Mouse (Mus musculus) testis, adult 2 months (tissue): ENCODE results near the gene Lhpp. TPM values are rescaled to one million over a fixed set of nuclear protein-coding genes. Genes with fewer than 3 reads are reported as not detected.

Source experiments
- H3K27ac ChIP-seq: fragments of 200-500 bp; 2 replicates; pipeline ENCODE4 v1.5.1; 2012; ENCODE audit warnings: low read depth, low read length; ENCODE audit not compliant: control insufficient read depth, insufficient read depth
- H3K27me3 ChIP-seq: fragments of 200-500 bp; 2 replicates; pipeline ENCODE4 v1.6.1; 2012; ENCODE audit warnings: mild to moderate bottlenecking, low read length, moderate library complexity; ENCODE audit not compliant: control insufficient read depth, insufficient read depth
- H3K36me3 ChIP-seq: fragments of 200-500 bp; 2 replicates; pipeline ENCODE4 v1.6.1; 2012; ENCODE audit warnings: mild to moderate bottlenecking, low read length; ENCODE audit not compliant: control insufficient read depth, insufficient read depth
- H3K4me1 ChIP-seq: fragments of 200-500 bp; 2 replicates; pipeline ENCODE4 v1.6.1; 2012; ENCODE audit warnings: low read length; ENCODE audit not compliant: control insufficient read depth, insufficient read depth
- H3K4me3 ChIP-seq: fragments of 200-500 bp; 2 replicates; pipeline ENCODE4 v1.5.1; 2012; ENCODE audit warnings: low read depth, mild to moderate bottlenecking, low read length, moderate library complexity, mixed read lengths; ENCODE audit not compliant: control insufficient read depth
- CTCF ChIP-seq: fragments of 200-500 bp; IDR thresholded peaks from 2 replicates; pipeline ENCODE4 v1.5.1; 2012; ENCODE audit warnings: low read depth, mild to moderate bottlenecking, inconsistent platforms, low read length, moderate library complexity; ENCODE audit not compliant: control insufficient read depth, insufficient read depth, insufficient replicate concordance
- POLR2A ChIP-seq: fragments of 200-500 bp; IDR thresholded peaks from 2 replicates; pipeline ENCODE4 v1.6.1; 2012; ENCODE audit warnings: low read depth, mild to moderate bottlenecking, inconsistent platforms, low read length, moderate library complexity; ENCODE audit not compliant: control insufficient read depth
- polyA plus RNA-seq: library from polyadenylated mRNA; depleted of rRNA; stranded (reverse); fragments of >200 nt; gene quantifications from 2 replicates; pipeline ENCODE4 v1.2.3, GENCODE M21; 2012

Lhpp gene
- polyA plus RNA-seq, 1 experiment: 7.3 TPM

DNA sequence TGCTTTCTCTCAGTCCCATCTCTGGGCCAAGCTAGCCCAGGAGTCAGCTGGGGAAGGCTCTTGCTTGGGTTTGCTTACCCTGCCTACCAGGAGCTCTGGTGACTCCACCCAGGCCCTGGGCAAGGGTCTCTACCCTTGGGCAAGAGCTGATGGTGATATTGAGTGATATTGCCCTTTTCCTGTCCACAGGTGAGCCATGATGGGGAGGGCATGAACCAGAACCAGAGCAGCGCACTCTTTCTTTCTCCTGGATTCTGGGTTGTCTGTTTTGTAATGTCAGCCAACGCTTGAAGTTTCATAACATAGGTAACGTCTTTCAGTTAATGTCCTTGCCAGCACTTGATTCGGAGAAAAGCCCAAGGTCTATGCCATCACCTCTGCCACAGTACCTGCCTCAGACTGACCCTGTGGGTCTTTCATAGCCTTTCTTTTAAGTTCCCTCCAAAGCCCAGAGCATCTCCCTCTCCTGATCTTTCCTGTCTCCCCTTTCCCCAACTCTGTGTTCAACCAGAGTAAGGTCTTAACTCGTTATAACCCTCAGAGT is 6.7 kb downstream of the Lhpp start:
- Histone ChIP-seq H3K4me3 (no peak overlapping the region), H3K4me1 (no peaks in the 10 kb centered on the region), H3K36me3 (no peaks in the 10 kb centered on the region), H3K27me3 (no peaks in the 10 kb centered on the region), H3K27ac (no peak overlapping the region)
- TF ChIP-seq CTCF: no peak
- no peak for TF ChIP-seq POLR2A

- Histone ChIP-seq H3K4me1 (no peaks in the 10 kb centered on the region), H3K27me3 (no peaks in the 10 kb centered on the region)
- TF ChIP-seq CTCF (no peak), POLR2A (no peak)
Observed at GRCm38 (mm10) chr7:132619549-132619948, 9.1 kb downstream of the Lhpp start.

DNA sequence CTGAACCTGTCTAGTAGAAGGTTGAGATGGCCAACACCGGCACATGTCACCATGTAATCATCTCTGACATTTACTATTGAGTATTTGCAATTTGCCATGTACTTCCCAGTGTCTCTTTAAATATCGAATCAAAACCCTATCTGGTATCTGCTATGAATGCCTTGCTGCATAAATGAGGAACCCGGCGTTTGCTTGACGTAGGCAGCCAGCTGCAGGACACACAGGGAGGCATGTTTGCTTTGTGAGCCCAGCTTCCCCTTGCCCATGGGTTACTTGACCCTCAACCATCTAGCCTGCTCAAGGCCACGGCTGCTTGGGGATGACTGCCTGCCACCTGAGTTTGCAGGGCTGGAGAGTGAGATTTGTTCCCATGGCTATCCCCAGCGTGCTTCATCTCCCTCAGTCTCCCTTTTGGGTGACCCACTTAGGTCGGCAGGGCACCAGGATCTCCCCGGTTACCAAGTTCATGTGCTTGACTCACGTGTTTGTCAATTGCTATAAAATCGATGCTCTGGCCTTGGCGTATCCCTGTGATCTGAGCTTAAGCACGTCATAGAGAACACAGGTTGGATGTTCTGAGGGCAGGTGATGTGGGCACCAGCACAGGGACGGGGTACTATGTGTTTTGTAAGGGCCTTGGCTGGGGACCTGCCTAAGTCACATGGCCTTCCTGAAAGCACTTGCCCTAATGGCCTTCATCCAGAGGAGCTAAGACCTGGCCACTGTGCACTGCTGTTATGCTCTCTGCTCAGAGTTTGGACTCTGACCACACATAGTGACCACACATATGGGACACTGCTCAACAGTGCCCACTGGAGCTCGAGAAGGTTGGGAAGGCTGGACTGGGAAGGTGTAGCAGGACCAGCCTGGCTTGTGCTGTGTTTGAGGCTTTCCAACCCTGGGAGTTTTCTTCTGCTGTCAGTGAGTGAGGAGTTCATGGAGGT is 9.8 kb downstream of the Lhpp start:
- no peak overlapping the region for H3K27ac ChIP-seq
- TF ChIP-seq POLR2A (no peak), CTCF (no peak)
- no peak overlapping the region for H3K4me3 ChIP-seq
- H3K27me3 ChIP-seq: no peaks in the 10 kb centered on the region
- H3K4me1 ChIP-seq: no peaks in the 10 kb centered on the region
- no peaks in the 10 kb centered on the region for H3K36me3 ChIP-seq

More at GRCm38 (mm10) chr7:132619549-132619948, 9.1 kb downstream of the Lhpp start:
- no peaks in the 10 kb centered on the region for H3K36me3 ChIP-seq
- no peak overlapping the region for H3K4me3 ChIP-seq
- no peak overlapping the region for H3K27ac ChIP-seq

DNA sequence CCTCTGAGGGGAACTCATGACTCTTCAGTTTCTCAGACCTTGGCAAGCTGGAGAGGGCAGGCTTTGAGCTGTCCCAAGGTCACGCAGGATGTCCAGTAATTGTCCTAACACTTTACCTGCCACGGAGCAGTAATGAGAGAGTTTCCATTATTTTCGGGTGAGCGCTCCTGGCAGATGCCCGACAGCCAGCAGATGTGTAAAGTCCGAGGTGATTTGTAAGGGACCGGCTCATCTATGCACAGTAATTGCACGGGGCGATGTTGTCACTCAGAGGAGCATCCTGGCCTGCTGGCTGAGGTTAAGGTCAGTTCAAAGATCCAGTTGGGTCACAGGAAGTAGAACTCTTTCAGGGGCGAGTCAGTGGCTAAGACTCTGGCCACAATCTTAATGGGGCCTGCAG is 13.7 kb downstream of the Lhpp start:
- no peaks in the 10 kb centered on the region for H3K27me3 ChIP-seq
- no peak overlapping the region for H3K4me3 ChIP-seq
- H3K36me3 ChIP-seq: no peaks in the 10 kb centered on the region
- H3K4me1 ChIP-seq: no peaks in the 10 kb centered on the region
- TF ChIP-seq POLR2A: no peak
- no peak for TF ChIP-seq CTCF
- no peak overlapping the region for H3K27ac ChIP-seq

GRCm38 (mm10) chr7:132626174-132626573 is 15.7 kb downstream of the Lhpp start:
- TF ChIP-seq CTCF: no peak
- no peak for TF ChIP-seq POLR2A
- Histone ChIP-seq H3K4me3 (no peak overlapping the region), H3K4me1 (no peaks in the 10 kb centered on the region), H3K27me3 (no peaks in the 10 kb centered on the region), H3K36me3 (no peaks in the 10 kb centered on the region), H3K27ac (no peak overlapping the region)

GRCm38 (mm10) chr7:132627448-132627847 is 17.0 kb downstream of the Lhpp start:
- Histone ChIP-seq H3K4me1 (no peaks in the 10 kb centered on the region), H3K27ac (no peak overlapping the region), H3K27me3 (no peaks in the 10 kb centered on the region), H3K4me3 (no peak overlapping the region), H3K36me3 (no peaks in the 10 kb centered on the region)
- TF ChIP-seq CTCF: no peak
- no peak for TF ChIP-seq POLR2A

GRCm38 (mm10) chr7:132631313-132631712 is 20.9 kb downstream of the Lhpp start:
- no peak for TF ChIP-seq POLR2A
- TF ChIP-seq CTCF: no peak
- no peaks in the 10 kb centered on the region for H3K27me3 ChIP-seq
- no peak overlapping the region for H3K4me3 ChIP-seq
- no peaks in the 10 kb centered on the region for H3K4me1 ChIP-seq
- H3K36me3 ChIP-seq: no peaks in the 10 kb centered on the region
- H3K27ac ChIP-seq: no peak overlapping the region

GRCm38 (mm10) chr7:132637292-132637691 is 26.9 kb downstream of the Lhpp start:
- Histone ChIP-seq H3K4me3 (no peak overlapping the region), H3K27ac (no peak overlapping the region), H3K27me3 (no peaks in the 10 kb centered on the region), H3K4me1 (no peaks in the 10 kb centered on the region), H3K36me3 (no peaks in the 10 kb centered on the region)
- TF ChIP-seq POLR2A (no peak), CTCF (no peak)
